Mouse (Mus musculus): Measurements from ENCODE around the gene Pole3.

DNA sequence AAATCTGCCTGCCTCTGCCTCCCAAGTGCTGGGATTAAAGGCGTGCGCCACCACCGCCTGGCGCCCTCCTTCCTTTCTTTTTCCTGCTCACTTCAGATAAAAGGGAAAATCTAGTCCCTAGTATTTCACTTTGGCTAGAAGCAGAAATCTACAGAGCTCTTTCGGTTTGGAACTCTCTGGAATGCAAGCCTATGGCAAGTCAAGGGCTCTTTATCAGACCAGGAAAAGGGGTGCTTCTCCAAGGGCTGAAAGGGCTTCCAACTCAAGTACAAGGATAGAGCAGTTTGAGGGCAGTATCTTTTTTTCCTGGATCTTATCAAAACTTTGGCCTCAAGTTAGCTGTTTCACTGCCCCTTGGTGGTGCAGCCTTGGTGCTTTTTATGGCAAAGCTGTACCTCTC lies 44.7 kb upstream of the Pole3 start:
- no peak for TF ChIP-seq CTCF (IDR thresholded peaks at IDR 0.05; ENCODE audit: extremely low read depth, insufficient read length, insufficient replicate concordance, low read depth, low read length)
- no peak for TF ChIP-seq POLR2A (IDR thresholded peaks at IDR 0.05; ENCODE audit: low read depth, low read length)
